In genomic region chr1:151726358-151726757, GRCm38 (mm10) we compare ENCODE assay signal across 16 mouse cellular contexts.
"Had no signal": no experiment of that assay in that cellular context is flagged by ENCODE, and none has a peak within 500 bp of the region (broad histone marks: within the 10 kb centered on the region; RNA-seq: fewer than 3 reads in every experiment).

No protein-coding gene starts in this region.

- H3K27ac ChIP-seq: neural tube, embryonic 13.5 days; neural tube, embryonic 15.5 days; stomach, embryonic 15.5 days; stomach, postnatal 0 days had no signal

- H3K4me1 ChIP-seq: stomach, embryonic 15.5 days had no signal

- H3K36me3 ChIP-seq: neural tube, embryonic 13.5 days; neural tube, embryonic 15.5 days; stomach, embryonic 15.5 days had no signal

- H3K4me2 ChIP-seq: neural tube, embryonic 13.5 days; neural tube, embryonic 15.5 days; stomach, embryonic 15.5 days had no signal

- H3K27me3 ChIP-seq: neural tube, embryonic 13.5 days; neural tube, embryonic 15.5 days; stomach, embryonic 15.5 days had no signal

- H3K9me3 ChIP-seq: neural tube, embryonic 13.5 days; neural tube, embryonic 15.5 days; stomach, embryonic 15.5 days had no signal

- DNase-seq: retina, postnatal 1 day; right cerebral cortex, adult 18-20 months; right cerebral cortex, postnatal 14 days; right cerebral cortex, postnatal 25 days; right cerebral cortex, postnatal 4 days; spleen, adult 18-20 months; thymus, adult 18-20 months; thymus, adult 2 months; thymus, postnatal 14 days; thymus, postnatal 25 days; thymus, postnatal 36 days; thymus, postnatal 4 days had no signal

- H3K9ac ChIP-seq: neural tube, embryonic 13.5 days; neural tube, embryonic 15.5 days; stomach, embryonic 15.5 days had no signal

- H3K4me3 ChIP-seq: neural tube, embryonic 13.5 days; neural tube, embryonic 15.5 days; stomach, embryonic 15.5 days had no signal
